Mouse (Mus musculus) embryonic facial prominence, embryonic 14.5 days (tissue): Measurements from ENCODE around the gene Cyp2c66. TPM values are rescaled to one million over a fixed set of nuclear protein-coding genes. Genes with fewer than 3 reads are reported as not detected.
"Not testable (repeated sequence)": the region's sequence is repeated elsewhere in the genome, so short reads cannot be mapped to it uniquely, and the experiment has no call there.

Source experiments
- ATAC-seq: fragments of 200-750 bp; cut with Nextera tagmentation; 2 replicates; pipeline ENCODE4 v1.8.0; 2017; ENCODE audit warnings: low read depth, moderate number of reproducible peaks, moderate TSS enrichment
- DNase-seq: peaks from one replicate; pipeline ENCODE4 v3.0.0-alpha.2; 2015; ENCODE audit warnings: low spot score
- H3K27ac ChIP-seq: fragments of 300-500 bp; sonication (generic); replicated peaks from 2 replicates; pipeline ENCODE4 v1.5.1; 2014; ENCODE audit warnings: low read depth, mild to moderate bottlenecking, low read length, moderate library complexity
- H3K27me3 ChIP-seq: fragments of 300-500 bp; sonication (generic); replicated peaks from 2 replicates; pipeline ENCODE4 v1.6.1; 2014; ENCODE audit warnings: low read length; ENCODE audit not compliant: control insufficient read depth, insufficient read depth
- H3K36me3 ChIP-seq: fragments of 300-500 bp; sonication (generic); 2 replicates; pipeline ENCODE4 v1.6.1; 2014; ENCODE audit warnings: low read length, mixed read lengths; ENCODE audit not compliant: control insufficient read depth, insufficient read depth
- H3K4me1 ChIP-seq: fragments of 300-500 bp; sonication (generic); 2 replicates; pipeline ENCODE4 v1.6.1; 2014; ENCODE audit warnings: antibody characterized with exemption, low read length; ENCODE audit not compliant: control insufficient read depth, insufficient read depth
- H3K4me2 ChIP-seq: fragments of 300-500 bp; sonication (generic); 2 replicates; pipeline ENCODE4 v1.6.1; 2014; ENCODE audit warnings: low read depth, mild to moderate bottlenecking, low read length, moderate library complexity, mixed read lengths
- H3K4me3 ChIP-seq: fragments of 300-500 bp; sonication (generic); 2 replicates; pipeline ENCODE4 v1.5.1; 2014; ENCODE audit warnings: low read depth, mild to moderate bottlenecking, low read length
- H3K9ac ChIP-seq: fragments of 300-500 bp; sonication (generic); 2 replicates; pipeline ENCODE4 v1.6.1; 2014; ENCODE audit warnings: low read depth, mild to moderate bottlenecking, low read length, moderate library complexity, mixed read lengths
- H3K9me3 ChIP-seq: fragments of 300-500 bp; sonication (generic); 2 replicates; pipeline ENCODE4 v1.6.1; 2016; ENCODE audit warnings: low read length; ENCODE audit not compliant: control insufficient read depth
- WGBS: fragments of 180-500 bp; shearing (Covaris S2); extraction: QIAGEN DNeasy Blood & Tissue Kit; methylation state at CpG from one replicate; pipeline ENCODE4 v1.1.7; 2014; 5-methylcytosine and 5-hydroxymethylcytosine counted together
- polyA plus RNA-seq: library from polyadenylated mRNA; unstranded; fragments of >200 nt; fragmentation: Nextera tagmentation; extraction: Ambion mirVana; gene quantifications from 2 replicates; pipeline ENCODE4 v1.2.1, GENCODE M21; 2014

Gene Cyp2c66
- polyA plus RNA-seq = not detected in 2 replicates

GRCm38 (mm10) chr19:39113644-39114043 lies at the start of gene Cyp2c66:
TSS of gene Cyp2c66 (plus strand) at chr19:39113898.
- DNase-seq (no peak), ATAC-seq (no peak)
- no peaks in the 10 kb centered on the region for H3K4me1 ChIP-seq
- no peaks in the 10 kb centered on the region for H3K9me3 ChIP-seq
- no peaks in the 10 kb centered on the region for H3K27me3 ChIP-seq
- WGBS = 71% methylated on average over 1 of the region's 1 CpGs
- H3K4me2 ChIP-seq = no peak within 1 kb of the TSS
- no peak within 1 kb of the TSS for H3K9ac ChIP-seq
- no peak within 1 kb of the TSS for H3K4me3 ChIP-seq
- no peak within 1 kb of the TSS for H3K27ac ChIP-seq
- H3K36me3 ChIP-seq = no peaks in the 10 kb centered on the region

DNA sequence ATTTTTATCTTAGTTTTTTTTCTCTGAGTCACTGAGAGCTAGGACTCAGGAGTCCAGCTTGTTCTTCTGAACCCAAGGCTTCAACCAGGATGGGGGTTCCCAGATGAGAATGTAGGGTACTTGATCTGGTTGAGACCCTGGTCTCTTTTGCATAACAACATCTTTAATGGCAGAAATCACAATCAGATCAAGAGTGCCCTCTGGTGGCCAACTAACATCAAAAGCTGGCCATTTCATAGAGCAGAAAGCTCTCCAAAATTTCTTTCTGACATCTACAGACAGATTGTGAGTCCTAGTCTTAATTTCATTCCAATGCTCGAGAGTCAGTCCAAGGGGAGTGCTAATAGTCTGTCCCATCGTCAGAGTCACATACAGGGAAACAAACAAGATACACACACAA lies 14.9 kb upstream of the Cyp2c66 start:
- WGBS = 73% methylated on average over 2 of the region's 2 CpGs
- H3K4me3 ChIP-seq, H3K36me3 ChIP-seq, H3K9me3 ChIP-seq, H3K27me3 ChIP-seq, DNase-seq, H3K4me1 ChIP-seq, H3K4me2 ChIP-seq, H3K27ac ChIP-seq, H3K9ac ChIP-seq, ATAC-seq: not testable (repeated sequence)

GRCm38 (mm10) chr19:39156836-39157235 lies 43.1 kb downstream of the Cyp2c66 start:
- H3K36me3 ChIP-seq, H3K4me3 ChIP-seq, DNase-seq, H3K27me3 ChIP-seq, H3K4me1 ChIP-seq, H3K9me3 ChIP-seq, H3K4me2 ChIP-seq, ATAC-seq, H3K9ac ChIP-seq, H3K27ac ChIP-seq: not testable (repeated sequence)
- 80% methylated on average over 18 of the region's 19 CpGs for WGBS

Other genes with a start within 250 kb of the Cyp2c66 start
- gene Hells, start 183.0 kb upstream of the Cyp2c66 start, polyA plus RNA-seq = 35.4 and 39.3 TPM in 2 replicates
- not detected in 2 replicates for gene Cyp2c55, start 106.9 kb upstream of the Cyp2c66 start, polyA plus RNA-seq
- not detected in 2 replicates for gene Cyp2c65, start 52.9 kb upstream of the Cyp2c66 start, polyA plus RNA-seq
- not detected in 2 replicates for gene Cyp2c29, start 155.5 kb downstream of the Cyp2c66 start, polyA plus RNA-seq